Comparison of ENCODE assay signal across 8 mouse cellular contexts in genomic region chr13:23581408-23582218, GRCm38 (mm10). TPM values are rescaled to one million over a fixed set of nuclear protein-coding genes. Genes with fewer than 3 reads are reported as not detected.
A peak's percentile ranks its signal among the peaks of the same experiment; 100 is the strongest.
DNase-seq lines count a peak whose midpoint lies in the region; ATAC-seq and TF ChIP-seq lines count a peak whose summit lies in the region.

Gene Hist1h4d (plus strand): TSS chr13:23581598.

- H3K27me3 ChIP-seq in kidney, embryonic 15.5 days: no peaks in the 10 kb centered on the region

- H3K4me1 ChIP-seq in bone marrow macrophage, adult 2 months (ENCODE audit: control insufficient read depth, insufficient read depth, low read length): peaks cover 26% of the 10 kb centered on the region
- peaks cover 3% of the 10 kb centered on the region for H3K4me1 ChIP-seq in embryonic fibroblast, embryonic 13.5 days (ENCODE audit: control insufficient read depth, insufficient read depth, low read length)
- H3K4me1 ChIP-seq in kidney, embryonic 15.5 days: peaks cover 36% of the 10 kb centered on the region

- H3K36me3 ChIP-seq in kidney, embryonic 15.5 days: no peaks in the 10 kb centered on the region

- peak within 1 kb of the TSS; percentile 73 for H3K9ac ChIP-seq in kidney, embryonic 15.5 days

- TF ChIP-seq CTCF in bone marrow macrophage, adult 2 months (IDR thresholded peaks at IDR 0.05; ENCODE audit: low read depth, low read length): no peak
- TF ChIP-seq CTCF in embryonic fibroblast, embryonic 13.5 days (IDR thresholded peaks at IDR 0.05; ENCODE audit: borderline replicate concordance, insufficient read depth, low read length): no peak

- H3K4me2 ChIP-seq in kidney, embryonic 15.5 days: peak within 1 kb of the TSS; percentile 63

- DNase-seq in 416B (ENCODE audit: low read depth) (peak; percentile 100), liver (peak; percentile 94)
- peak; percentile 99 to 100 for DNase-seq in heart, adult 9 months (ENCODE audit: low spot score in 2 of 2)
- peak; percentile 96 to 97 for DNase-seq in spleen, postnatal 4 days (ENCODE audit: low spot score in 2 of 2)

- H3K27ac ChIP-seq in bone marrow macrophage, adult 2 months (ENCODE audit: insufficient read depth, low read depth, low read length): peak within 1 kb of the TSS; percentile 75
- H3K27ac ChIP-seq in embryonic fibroblast, embryonic 13.5 days (ENCODE audit: insufficient read depth, low read length): peak within 1 kb of the TSS; percentile 59
- peak within 1 kb of the TSS; percentile 98 for H3K27ac ChIP-seq in kidney, embryonic 15.5 days

- H3K9me3 ChIP-seq in kidney, embryonic 15.5 days (replicated peaks): no peaks in the 10 kb centered on the region

- peak; percentile 96 for TF ChIP-seq POLR2A in bone marrow macrophage, adult 2 months (IDR thresholded peaks at IDR 0.05; ENCODE audit: borderline replicate concordance, low read depth, low read length)
- TF ChIP-seq POLR2A in embryonic fibroblast, embryonic 13.5 days (IDR thresholded peaks at IDR 0.05; ENCODE audit: low read depth, low read length): peak; percentile 100

- WGBS in kidney, embryonic 15.5 days: under 1% methylated on average over 43 of the region's 43 CpGs

- H3K4me3 ChIP-seq in bone marrow macrophage, adult 2 months (ENCODE audit: insufficient read depth, low read length): peak within 1 kb of the TSS; percentile 57
- H3K4me3 ChIP-seq in embryonic fibroblast, embryonic 13.5 days (ENCODE audit: insufficient read depth, low read length): peak within 1 kb of the TSS; percentile 66
- H3K4me3 ChIP-seq in kidney, embryonic 15.5 days (replicated peaks): peak within 1 kb of the TSS; percentile 48

- ATAC-seq in kidney, embryonic 15.5 days (replicated peaks; ENCODE audit: low FRiP score): peak; percentile 93
- peak; percentile 92 for ATAC-seq in monocyte, adult 5-6 weeks (replicated peaks; ENCODE audit: insufficient number of reproducible peaks, low FRiP score, low TSS enrichment, poor library complexity, severe bottlenecking)

RNA-seq across cellular contexts. Expression of gene Hist1h4d, which starts in this region (rescaled TPM):
- polyA plus RNA-seq in bone marrow macrophage, adult 2 months (2012; ENCODE audit: insufficient read depth, insufficient read length, missing spikeins): 1.6 and 2.5 TPM in 2 replicates
- 3.7 and 6.8 TPM in 2 replicates for polyA plus RNA-seq in embryonic fibroblast, embryonic 13.5 days (2011; ENCODE audit: insufficient read length, low read depth, missing spikeins)
- 123 and 142 TPM in 2 replicates for polyA plus RNA-seq in kidney, embryonic 15.5 days (2015; fragmentation: Nextera tagmentation; extraction: Ambion mirVana)
- total RNA-seq in monocyte, adult 5-6 weeks (2017): 78.9 to 170 TPM (median 90.0 TPM) in 3 replicates

Comparison
In these comparisons a context has a peak if more than half of its experiments do, and no peak if none do; other contexts are left out.
1. Peak in every context shown above with its lines: DNase-seq, ATAC-seq, H3K4me3 ChIP-seq and H3K27ac ChIP-seq.
2. RNA of gene Hist1h4d (polyA plus RNA-seq): 123 to 142 TPM in kidney, embryonic 15.5 days; 3.7 to 6.8 TPM in embryonic fibroblast, embryonic 13.5 days and 1.6 to 2.5 TPM in bone marrow macrophage, adult 2 months; every median in the first group is over 10 times any median in the second.